Mouse (Mus musculus): ENCODE data around the gene Gm10073. TPM values are rescaled to one million over a fixed set of nuclear protein-coding genes. Genes with fewer than 3 reads are reported as not detected.
A peak's percentile ranks its signal among the peaks of the same experiment; 100 is the strongest.

Gene Gm10073
- total RNA-seq, 1 experiment from 2014 or later = 11.5 TPM

GRCm38 (mm10) chr8:106563691-106564182 lies 9.5 kb downstream of the Gm10073 start:
- peak; percentile 66 for ATAC-seq (replicated peaks; ENCODE audit: insufficient number of reproducible peaks, low FRiP score, low TSS enrichment, poor library complexity, severe bottlenecking)

GRCm38 (mm10) chr8:106561097-106561865 lies 12.0 kb downstream of the Gm10073 start:
- ATAC-seq (replicated peaks; ENCODE audit: insufficient number of reproducible peaks, low FRiP score, low TSS enrichment, poor library complexity, severe bottlenecking) = peak; percentile 94

- ATAC-seq (replicated peaks; ENCODE audit: insufficient number of reproducible peaks, low FRiP score, low TSS enrichment, poor library complexity, severe bottlenecking) = no peak
Measured at GRCm38 (mm10) chr8:106559844-106560243, 13.4 kb downstream of the Gm10073 start.

- no peak for ATAC-seq (replicated peaks; ENCODE audit: insufficient number of reproducible peaks, low FRiP score, low TSS enrichment, poor library complexity, severe bottlenecking)
Measured at GRCm38 (mm10) chr8:106556068-106556645, 17.1 kb downstream of the Gm10073 start.

GRCm38 (mm10) chr8:106554011-106554410 lies 19.2 kb downstream of the Gm10073 start:
- no peak for ATAC-seq (replicated peaks; ENCODE audit: insufficient number of reproducible peaks, low FRiP score, low TSS enrichment, poor library complexity, severe bottlenecking)

- ATAC-seq (replicated peaks; ENCODE audit: insufficient number of reproducible peaks, low FRiP score, low TSS enrichment, poor library complexity, severe bottlenecking) = no peak
Measured at GRCm38 (mm10) chr8:106550906-106551305, 22.4 kb downstream of the Gm10073 start.

GRCm38 (mm10) chr8:106548366-106548936 lies 24.8 kb downstream of the Gm10073 start:
- ATAC-seq (replicated peaks; ENCODE audit: insufficient number of reproducible peaks, low FRiP score, low TSS enrichment, poor library complexity, severe bottlenecking) = no peak

GRCm38 (mm10) chr8:106546746-106547145 lies 26.5 kb downstream of the Gm10073 start:
- no peak for ATAC-seq (replicated peaks; ENCODE audit: insufficient number of reproducible peaks, low FRiP score, low TSS enrichment, poor library complexity, severe bottlenecking)

- no peak for ATAC-seq (replicated peaks; ENCODE audit: insufficient number of reproducible peaks, low FRiP score, low TSS enrichment, poor library complexity, severe bottlenecking)
Measured at GRCm38 (mm10) chr8:106545149-106545548, 28.1 kb downstream of the Gm10073 start.

GRCm38 (mm10) chr8:106543043-106543442 lies 30.2 kb downstream of the Gm10073 start:
- no peak for ATAC-seq (replicated peaks; ENCODE audit: insufficient number of reproducible peaks, low FRiP score, low TSS enrichment, poor library complexity, severe bottlenecking)

GRCm38 (mm10) chr8:106541002-106541401 lies 32.3 kb downstream of the Gm10073 start:
- no peak for ATAC-seq (replicated peaks; ENCODE audit: insufficient number of reproducible peaks, low FRiP score, low TSS enrichment, poor library complexity, severe bottlenecking)

- ATAC-seq (replicated peaks; ENCODE audit: insufficient number of reproducible peaks, low FRiP score, low TSS enrichment, poor library complexity, severe bottlenecking) = no peak
Measured at GRCm38 (mm10) chr8:106539193-106539592, 34.1 kb downstream of the Gm10073 start.

GRCm38 (mm10) chr8:106535448-106535847 lies 37.8 kb downstream of the Gm10073 start:
- no peak for ATAC-seq (replicated peaks; ENCODE audit: insufficient number of reproducible peaks, low FRiP score, low TSS enrichment, poor library complexity, severe bottlenecking)

- no peak; the same call in 1 of the 2 replicates for ATAC-seq (replicated peaks; ENCODE audit: insufficient number of reproducible peaks, low FRiP score, low TSS enrichment, poor library complexity, severe bottlenecking)
Measured at GRCm38 (mm10) chr8:106534449-106534848, 38.8 kb downstream of the Gm10073 start.

- ATAC-seq (replicated peaks; ENCODE audit: insufficient number of reproducible peaks, low FRiP score, low TSS enrichment, poor library complexity, severe bottlenecking) = no peak
Measured at GRCm38 (mm10) chr8:106533709-106534108, 39.6 kb downstream of the Gm10073 start.

GRCm38 (mm10) chr8:106530566-106530965 lies 42.7 kb downstream of the Gm10073 start:
- no peak for ATAC-seq (replicated peaks; ENCODE audit: insufficient number of reproducible peaks, low FRiP score, low TSS enrichment, poor library complexity, severe bottlenecking)

GRCm38 (mm10) chr8:106529885-106530482 lies 43.3 kb downstream of the Gm10073 start:
- ATAC-seq (replicated peaks; ENCODE audit: insufficient number of reproducible peaks, low FRiP score, low TSS enrichment, poor library complexity, severe bottlenecking) = no peak

- no peak for ATAC-seq (replicated peaks; ENCODE audit: insufficient number of reproducible peaks, low FRiP score, low TSS enrichment, poor library complexity, severe bottlenecking)
Measured at GRCm38 (mm10) chr8:106528596-106529249, 44.5 kb downstream of the Gm10073 start.

Measured in monocyte, adult 5-6 weeks (primary cell).